18 mouse cellular contexts compared by ENCODE assay signal in the genomic region with DNA sequence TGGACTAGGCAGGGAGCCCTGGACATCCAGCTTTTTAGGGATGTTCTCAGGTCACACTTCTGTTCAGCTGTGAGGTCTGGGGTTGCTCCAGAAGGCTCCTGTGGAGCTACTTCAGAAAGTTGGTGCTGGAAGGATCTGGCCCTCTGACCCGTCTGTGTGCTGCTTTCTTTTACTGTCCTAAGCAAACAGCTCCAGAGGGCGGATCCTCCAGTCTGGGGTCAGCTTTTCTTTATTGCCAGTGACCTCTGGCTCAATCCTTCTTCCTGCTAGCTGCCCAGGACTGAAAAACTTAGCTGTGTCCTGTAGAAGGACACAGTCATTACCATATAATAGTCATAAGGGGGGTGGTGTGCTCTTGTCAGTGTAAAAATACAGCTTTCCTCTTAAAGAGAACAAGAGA. TPM values are rescaled to one million over a fixed set of nuclear protein-coding genes. Genes with fewer than 3 reads are reported as not detected.
DNase-seq lines count a peak whose midpoint lies in the region; ATAC-seq lines count a peak whose summit lies in the region.
"Had no signal": no experiment of that assay in that cellular context is flagged by ENCODE, and none has a peak within 500 bp of the region (broad histone marks: within the 10 kb centered on the region; RNA-seq: fewer than 3 reads in every experiment).

No protein-coding gene starts in this region.

- no peaks in the 10 kb centered on the region for H3K9me3 ChIP-seq in heart, embryonic 11.5 days (replicated peaks; ENCODE audit: control insufficient read depth, low read length)
- H3K9me3 ChIP-seq: embryonic facial prominence, embryonic 15.5 days had no signal

- 56% methylated on average over 2 of the region's 2 CpGs for WGBS in heart, embryonic 11.5 days (ENCODE audit: insufficient replicate concordance)

- no peaks in the 10 kb centered on the region for H3K36me3 ChIP-seq in heart, embryonic 11.5 days (ENCODE audit: control insufficient read depth, insufficient read depth, low read length)
- H3K36me3 ChIP-seq: embryonic facial prominence, embryonic 15.5 days had no signal

- no peak overlapping the region for H3K9ac ChIP-seq in heart, embryonic 11.5 days (ENCODE audit: low read depth, low read length)
- H3K9ac ChIP-seq: embryonic facial prominence, embryonic 15.5 days; forebrain, postnatal 0 days had no signal

- H3K27ac ChIP-seq in heart, embryonic 11.5 days (ENCODE audit: low read depth, low read length), result 0 out of 2 replicates have a peak overlapping the region, but pooled peaks have one; percentile 25

- no peak for DNase-seq in heart, postnatal 25 days (ENCODE audit: low spot score)
- DNase-seq in layer of hippocampus, adult 9-11 months, result peak; percentile 0
- DNase-seq in layer of hippocampus, postnatal 25 days (ENCODE audit: extremely low spot score in 1 of 2, low spot score in 1 of 2), result no peak
- DNase-seq in embryo, embryonic 10.5 days (ENCODE audit: low spot score), result peak; percentile 79
- peak; percentile 12 to 24 for DNase-seq in kidney, postnatal 36 days
- no peak for DNase-seq in urinary bladder, postnatal 36 days (ENCODE audit: low spot score in 2 of 2)
- DNase-seq in retina, postnatal 1 day, result no peak
- DNase-seq: B cell, adult 2 months; cerebellum, adult 9-10 months; forebrain, postnatal 0 days; thymus, adult 18-20 months had no signal

- ATAC-seq in heart, embryonic 11.5 days (replicated peaks; ENCODE audit: insufficient number of reproducible peaks, low FRiP score, low TSS enrichment), result no peak
- ATAC-seq: activated CD4-positive, CD25-positive, alpha-beta regulatory T cell, adult 4 months; forebrain, postnatal 0 days; inflammation-experienced regulatory T-cells, adult 6 months had no signal

- peaks cover 24% of the 10 kb centered on the region for H3K4me1 ChIP-seq in heart, embryonic 11.5 days (ENCODE audit: control insufficient read depth, insufficient read depth, low read length)

- H3K4me3 ChIP-seq in heart, embryonic 11.5 days (ENCODE audit: low read depth, low read length), result no peak overlapping the region
- H3K4me3 ChIP-seq: embryonic facial prominence, embryonic 15.5 days had no signal

- no peaks in the 10 kb centered on the region for H3K27me3 ChIP-seq in heart, embryonic 11.5 days (ENCODE audit: control insufficient read depth, insufficient read depth, low read length)
- H3K27me3 ChIP-seq: embryonic facial prominence, embryonic 15.5 days had no signal

- no peak overlapping the region for H3K4me2 ChIP-seq in heart, embryonic 11.5 days
- H3K4me2 ChIP-seq: embryonic facial prominence, embryonic 15.5 days had no signal

- intact Hi-C loops in heart, postnatal 25 days (cut with DNase I), result no loop called here

RNA-seq across cellular contexts. Expression of gene Serinc5, which starts 24.1 kb away (rescaled TPM):
- polyA plus RNA-seq in heart, embryonic 11.5 days (2014; fragmentation: Nextera tagmentation; extraction: Ambion mirVana), result 9.9 and 13.4 TPM in 2 replicates
- 10 to 100 TPM; 15.3 to 17.5 TPM for total RNA-seq in heart, postnatal 25 days (2021)
- 10 to 100 TPM; 71.1 to 78.5 TPM for total RNA-seq in layer of hippocampus, postnatal 25 days (2021)

RNA-seq across cellular contexts. Expression of gene Spz1, which starts 59.1 kb away (rescaled TPM):
- polyA plus RNA-seq in heart, embryonic 11.5 days (2014; fragmentation: Nextera tagmentation; extraction: Ambion mirVana), result not detected in 2 replicates
- total RNA-seq in heart, postnatal 25 days (2021), result not detected
- total RNA-seq in layer of hippocampus, postnatal 25 days (2021), result not detected
- total RNA-seq: forebrain, postnatal 0 days; MEL had no signal
- polyA plus RNA-seq: activated CD4-positive, CD25-positive, alpha-beta regulatory T cell, adult 4 months; brain, embryonic 14.5 days; embryonic facial prominence, embryonic 15.5 days; forebrain, postnatal 0 days; inflammation-experienced regulatory T-cells, adult 6 months; limb, embryonic 14.5 days had no signal

Comparison
In these comparisons a context has a peak if more than half of its experiments do, and no peak if none do; other contexts are left out.
1. DNase-seq: peak in layer of hippocampus, adult 9-11 months (single experiment), embryo, embryonic 10.5 days (single experiment) and kidney, postnatal 36 days (2 of 2); none in heart, postnatal 25 days (single experiment), layer of hippocampus, postnatal 25 days (0 of 2), urinary bladder, postnatal 36 days (0 of 2) and retina, postnatal 1 day (single experiment).